ENCODE assay signal across 7 mouse cellular contexts in the genomic region with DNA sequence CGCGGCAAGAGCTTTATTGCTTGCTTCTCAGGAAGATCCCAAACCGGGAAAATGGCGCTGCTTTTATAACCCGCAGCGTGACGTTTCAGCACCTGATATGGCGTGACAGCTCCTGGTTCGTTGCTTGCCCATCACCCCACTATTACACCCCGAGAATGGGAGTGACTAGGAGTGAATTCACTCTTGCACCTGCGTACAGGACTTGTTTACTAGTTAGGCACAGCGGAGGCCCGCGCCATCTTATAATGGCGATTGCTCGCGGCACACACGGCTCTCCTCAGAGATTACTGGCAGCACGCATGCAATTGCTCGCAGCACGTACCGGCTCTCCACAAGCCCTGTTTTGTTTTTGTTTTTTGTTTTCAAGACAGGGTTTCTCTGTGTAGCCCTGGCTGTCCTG. TPM values are rescaled to one million over a fixed set of nuclear protein-coding genes. Genes with fewer than 3 reads are reported as not detected.
DNase-seq lines count a peak whose midpoint lies in the region; ATAC-seq and TF ChIP-seq lines count a peak whose summit lies in the region.
"Not testable (repeated sequence)": the region's sequence is repeated elsewhere in the genome, so short reads cannot be mapped to it uniquely, and the experiment has no call there.

A gene (plus strand): TSS at position 301 of the 400 bp plus-strand sequence.

- WGBS in forebrain, embryonic 12.5 days = 97% methylated on average over 11 of the region's 22 CpGs
- 96% methylated on average over 6 of the region's 22 CpGs for WGBS in hindbrain, embryonic 11.5 days
- 94% methylated on average over 13 of the region's 22 CpGs for WGBS in midbrain, embryonic 13.5 days
- WGBS in neural tube, embryonic 14.5 days = 98% methylated on average over 9 of the region's 22 CpGs

- intact Hi-C loops in left cerebral cortex, postnatal 4 days (cut with DNase I) = not testable (repeated sequence)

- ATAC-seq in forebrain, embryonic 12.5 days (ENCODE audit: low FRiP score); hindbrain, embryonic 11.5 days (ENCODE audit: low FRiP score); midbrain, embryonic 13.5 days; neural tube, embryonic 14.5 days (ENCODE audit: low read depth): not testable (repeated sequence)

- H3K4me1 ChIP-seq in ES-Bruce4 (ENCODE audit: control insufficient read depth, insufficient read depth, low read length); hindbrain, embryonic 11.5 days (replicated peaks; ENCODE audit: control insufficient read depth, insufficient read depth, low read length); midbrain, embryonic 13.5 days (replicated peaks); neural tube, embryonic 14.5 days (ENCODE audit: control insufficient read depth, insufficient read depth, low read length): not testable (repeated sequence)
- peaks cover 10% of the 10 kb centered on the region for H3K4me1 ChIP-seq in forebrain, embryonic 12.5 days

- H3K27ac ChIP-seq in ES-Bruce4 (ENCODE audit: insufficient read depth, low read length) = peak within 1 kb of the TSS; percentile 36
- not testable (repeated sequence) for H3K27ac ChIP-seq in forebrain, embryonic 12.5 days; hindbrain, embryonic 11.5 days (ENCODE audit: low read depth, low read length); midbrain, embryonic 13.5 days; neural tube, embryonic 14.5 days (ENCODE audit: low read depth, low read length)

- not testable (repeated sequence) for H3K27me3 ChIP-seq in ES-Bruce4 (ENCODE audit: control insufficient read depth, insufficient read depth, low read length, poor library complexity, severe bottlenecking); forebrain, embryonic 12.5 days; hindbrain, embryonic 11.5 days (ENCODE audit: control insufficient read depth, insufficient read depth, low read length); midbrain, embryonic 13.5 days; neural tube, embryonic 14.5 days (ENCODE audit: control insufficient read depth, insufficient read depth, low read length)

- peak within 1 kb of the TSS; percentile 85 for H3K4me3 ChIP-seq in ES-Bruce4 (ENCODE audit: low read depth, low read length)
- not testable (repeated sequence) for H3K4me3 ChIP-seq in forebrain, embryonic 12.5 days (replicated peaks); hindbrain, embryonic 11.5 days (ENCODE audit: low read depth, low read length); midbrain, embryonic 13.5 days (replicated peaks); neural tube, embryonic 14.5 days (ENCODE audit: low read depth, low read length)

- H3K4me2 ChIP-seq in forebrain, embryonic 12.5 days; hindbrain, embryonic 11.5 days (replicated peaks; ENCODE audit: low read depth, low read length); midbrain, embryonic 13.5 days (replicated peaks); neural tube, embryonic 14.5 days (ENCODE audit: low read depth, low read length): not testable (repeated sequence)

- TF ChIP-seq CTCF in ES-Bruce4 (IDR thresholded peaks at IDR 0.05; ENCODE audit: low read depth, low read length) = not testable (repeated sequence)

- peak within 1 kb of the TSS; percentile 81 for H3K9ac ChIP-seq in ES-Bruce4 (ENCODE audit: low read depth, poor library complexity, severe bottlenecking)
- not testable (repeated sequence) for H3K9ac ChIP-seq in forebrain, embryonic 12.5 days; hindbrain, embryonic 11.5 days (ENCODE audit: low read depth, low read length); midbrain, embryonic 13.5 days (replicated peaks); neural tube, embryonic 14.5 days (replicated peaks; ENCODE audit: low read depth, low read length)

- H3K9me3 ChIP-seq in ES-Bruce4 (replicated peaks; ENCODE audit: control insufficient read depth, insufficient read depth, low read length, poor library complexity, severe bottlenecking); forebrain, embryonic 12.5 days; hindbrain, embryonic 11.5 days (ENCODE audit: control insufficient read depth, low read length); midbrain, embryonic 13.5 days; neural tube, embryonic 14.5 days (ENCODE audit: control insufficient read depth, low read length): not testable (repeated sequence)

- not testable (repeated sequence) for H3K36me3 ChIP-seq in ES-Bruce4 (ENCODE audit: control insufficient read depth, insufficient read depth, low read length, poor library complexity, severe bottlenecking); forebrain, embryonic 12.5 days (replicated peaks); hindbrain, embryonic 11.5 days (ENCODE audit: control insufficient read depth, insufficient read depth, low read length); midbrain, embryonic 13.5 days; neural tube, embryonic 14.5 days (ENCODE audit: control insufficient read depth, insufficient read depth, low read length)

- DNase-seq in adrenal gland, postnatal 25 days; hindbrain, embryonic 11.5 days (ENCODE audit: low spot score); left cerebral cortex, postnatal 4 days: not testable (repeated sequence)

- TF ChIP-seq POLR2A in ES-Bruce4 (IDR thresholded peaks at IDR 0.05; ENCODE audit: insufficient read depth, low read length) = not testable (repeated sequence)

- TF ChIP-seq EP300 in ES-Bruce4 (IDR thresholded peaks at IDR 0.05; ENCODE audit: insufficient read depth, low read depth, low read length) = not testable (repeated sequence)

RNA-seq across cellular contexts. Expression of the gene that starts here (rescaled TPM):
- 12.1 and 24.0 TPM in 2 replicates for polyA plus RNA-seq in ES-Bruce4 (2011; ENCODE audit: insufficient read depth, insufficient read length, low read depth, missing spikeins)
- total RNA-seq in adrenal gland, postnatal 25 days (2021) = 12.3 and 14.2 TPM in 2 replicates
- polyA plus RNA-seq in forebrain, embryonic 12.5 days (2016; fragmentation: Nextera tagmentation; extraction: Ambion mirVana) = 10.5 and 10.8 TPM in 2 replicates
- polyA plus RNA-seq in hindbrain, embryonic 11.5 days (2014; fragmentation: Nextera tagmentation; extraction: Ambion mirVana) = 8.8 and 10.4 TPM in 2 replicates
- 10 to 100 TPM; 10.1 to 14.6 TPM for total RNA-seq in left cerebral cortex, postnatal 4 days (2021)
- polyA plus RNA-seq in midbrain, embryonic 13.5 days (2015; fragmentation: Nextera tagmentation; extraction: Ambion mirVana) = 11.4 and 13.3 TPM in 2 replicates
- polyA plus RNA-seq in neural tube, embryonic 14.5 days (2014; fragmentation: Nextera tagmentation; extraction: Ambion mirVana) = 11.5 and 11.8 TPM in 2 replicates
